Mouse (Mus musculus): ENCODE measurements around the gene Fam19a1. TPM values are rescaled to one million over a fixed set of nuclear protein-coding genes. Genes with fewer than 3 reads are reported as not detected.

Gene Fam19a1
- polyA plus RNA-seq, 1 experiment, result 0.04 TPM

DNA sequence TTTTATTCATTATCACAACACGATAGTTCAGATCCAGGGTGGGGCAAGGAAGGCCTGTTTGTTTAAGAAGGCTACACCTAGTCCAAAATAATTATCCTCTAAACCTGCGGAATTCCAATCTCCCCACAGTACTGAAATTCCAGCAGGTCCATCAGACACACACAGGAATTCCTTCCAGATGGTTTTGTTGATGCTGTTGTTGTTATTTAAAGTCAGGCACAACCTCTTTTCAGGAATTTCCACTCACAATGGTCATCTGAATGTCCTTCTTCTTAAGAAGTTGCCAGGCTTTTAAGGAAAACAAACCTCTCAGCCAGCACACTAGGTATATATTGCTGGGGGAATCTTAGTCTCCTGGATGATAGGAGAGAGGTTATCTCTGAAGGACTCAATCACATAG, 174.4 kb downstream of the Fam19a1 start:
- Histone ChIP-seq H3K36me3 (ENCODE audit: control insufficient read depth, insufficient read depth, low read length) (no peaks in the 10 kb centered on the region), H3K4me1 (ENCODE audit: control insufficient read depth, insufficient read depth, insufficient read length, low read length) (no peaks in the 10 kb centered on the region), H3K27ac (ENCODE audit: insufficient read depth, low read depth, low read length) (no peak overlapping the region), H3K27me3 (ENCODE audit: control insufficient read depth, insufficient read depth, low read length) (no peaks in the 10 kb centered on the region), H3K4me3 (ENCODE audit: low read depth, low read length) (no peak overlapping the region)
- TF ChIP-seq CTCF (IDR thresholded peaks at IDR 0.05; ENCODE audit: extremely low read depth, insufficient read length, insufficient replicate concordance, low read depth, low read length), result no peak
- TF ChIP-seq POLR2A (IDR thresholded peaks at IDR 0.05; ENCODE audit: low read depth, low read length), result no peak
- WGBS, result 35% methylated on average over 2 of the region's 2 CpGs

GRCm38 (mm10) chr6:96289672-96290071, 176.7 kb downstream of the Fam19a1 start:
- Histone ChIP-seq H3K4me3 (ENCODE audit: low read depth, low read length) (no peak overlapping the region), H3K27me3 (ENCODE audit: control insufficient read depth, insufficient read depth, low read length) (no peaks in the 10 kb centered on the region), H3K36me3 (ENCODE audit: control insufficient read depth, insufficient read depth, low read length) (no peaks in the 10 kb centered on the region), H3K27ac (ENCODE audit: insufficient read depth, low read depth, low read length) (no peak overlapping the region), H3K4me1 (ENCODE audit: control insufficient read depth, insufficient read depth, insufficient read length, low read length) (no peaks in the 10 kb centered on the region)
- TF ChIP-seq CTCF (IDR thresholded peaks at IDR 0.05; ENCODE audit: extremely low read depth, insufficient read length, insufficient replicate concordance, low read depth, low read length) (no peak), POLR2A (IDR thresholded peaks at IDR 0.05; ENCODE audit: low read depth, low read length) (no peak)
- 51% methylated on average over 4 of the region's 4 CpGs for WGBS

GRCm38 (mm10) chr6:96347491-96347890, 234.5 kb downstream of the Fam19a1 start:
- no peaks in the 10 kb centered on the region for H3K4me1 ChIP-seq (ENCODE audit: control insufficient read depth, insufficient read depth, insufficient read length, low read length)
- H3K27me3 ChIP-seq (ENCODE audit: control insufficient read depth, insufficient read depth, low read length), result no peaks in the 10 kb centered on the region
- no peaks in the 10 kb centered on the region for H3K36me3 ChIP-seq (ENCODE audit: control insufficient read depth, insufficient read depth, low read length)
- TF ChIP-seq CTCF (IDR thresholded peaks at IDR 0.05; ENCODE audit: extremely low read depth, insufficient read length, insufficient replicate concordance, low read depth, low read length), result no peak
- no peak for TF ChIP-seq POLR2A (IDR thresholded peaks at IDR 0.05; ENCODE audit: low read depth, low read length)
- H3K4me3 ChIP-seq (ENCODE audit: low read depth, low read length), result no peak overlapping the region
- H3K27ac ChIP-seq (ENCODE audit: insufficient read depth, low read depth, low read length), result no peak overlapping the region
- 73% methylated on average over 2 of the region's 2 CpGs for WGBS

- Histone ChIP-seq H3K27me3 (ENCODE audit: control insufficient read depth, insufficient read depth, low read length) (no peaks in the 10 kb centered on the region), H3K4me1 (ENCODE audit: control insufficient read depth, insufficient read depth, insufficient read length, low read length) (no peaks in the 10 kb centered on the region), H3K4me3 (ENCODE audit: low read depth, low read length) (no peak overlapping the region), H3K36me3 (ENCODE audit: control insufficient read depth, insufficient read depth, low read length) (no peaks in the 10 kb centered on the region), H3K27ac (ENCODE audit: insufficient read depth, low read depth, low read length) (no peak overlapping the region)
- TF ChIP-seq POLR2A (IDR thresholded peaks at IDR 0.05; ENCODE audit: low read depth, low read length) (no peak), CTCF (IDR thresholded peaks at IDR 0.05; ENCODE audit: extremely low read depth, insufficient read length, insufficient replicate concordance, low read depth, low read length) (no peak)
- 79% methylated on average over 7 of the region's 7 CpGs for WGBS
These were observed 236.6 kb downstream of the Fam19a1 start for GRCm38 (mm10) chr6:96349446-96350025.

GRCm38 (mm10) chr6:96369544-96369943, 256.6 kb downstream of the Fam19a1 start:
- H3K27me3 ChIP-seq (ENCODE audit: control insufficient read depth, insufficient read depth, low read length), result no peaks in the 10 kb centered on the region
- WGBS, result 88% methylated on average over 3 of the region's 3 CpGs
- TF ChIP-seq POLR2A (IDR thresholded peaks at IDR 0.05; ENCODE audit: low read depth, low read length) (no peak), CTCF (IDR thresholded peaks at IDR 0.05; ENCODE audit: extremely low read depth, insufficient read length, insufficient replicate concordance, low read depth, low read length) (no peak)
- no peak overlapping the region for H3K27ac ChIP-seq (ENCODE audit: insufficient read depth, low read depth, low read length)
- no peak overlapping the region for H3K4me3 ChIP-seq (ENCODE audit: low read depth, low read length)
- H3K36me3 ChIP-seq (ENCODE audit: control insufficient read depth, insufficient read depth, low read length), result no peaks in the 10 kb centered on the region
- no peaks in the 10 kb centered on the region for H3K4me1 ChIP-seq (ENCODE audit: control insufficient read depth, insufficient read depth, insufficient read length, low read length)

GRCm38 (mm10) chr6:96372848-96373247, 259.9 kb downstream of the Fam19a1 start:
- H3K36me3 ChIP-seq (ENCODE audit: control insufficient read depth, insufficient read depth, low read length), result no peaks in the 10 kb centered on the region
- TF ChIP-seq CTCF (IDR thresholded peaks at IDR 0.05; ENCODE audit: extremely low read depth, insufficient read length, insufficient replicate concordance, low read depth, low read length) (no peak), POLR2A (IDR thresholded peaks at IDR 0.05; ENCODE audit: low read depth, low read length) (no peak)
- 86% methylated on average over 6 of the region's 6 CpGs for WGBS
- no peak overlapping the region for H3K27ac ChIP-seq (ENCODE audit: insufficient read depth, low read depth, low read length)
- no peak overlapping the region for H3K4me3 ChIP-seq (ENCODE audit: low read depth, low read length)
- H3K27me3 ChIP-seq (ENCODE audit: control insufficient read depth, insufficient read depth, low read length), result no peaks in the 10 kb centered on the region
- no peaks in the 10 kb centered on the region for H3K4me1 ChIP-seq (ENCODE audit: control insufficient read depth, insufficient read depth, insufficient read length, low read length)

GRCm38 (mm10) chr6:96373274-96373673, 260.3 kb downstream of the Fam19a1 start:
- WGBS, result 73% methylated on average over 2 of the region's 2 CpGs
- H3K36me3 ChIP-seq (ENCODE audit: control insufficient read depth, insufficient read depth, low read length), result no peaks in the 10 kb centered on the region
- H3K27me3 ChIP-seq (ENCODE audit: control insufficient read depth, insufficient read depth, low read length), result no peaks in the 10 kb centered on the region
- no peak overlapping the region for H3K4me3 ChIP-seq (ENCODE audit: low read depth, low read length)
- H3K4me1 ChIP-seq (ENCODE audit: control insufficient read depth, insufficient read depth, insufficient read length, low read length), result no peaks in the 10 kb centered on the region
- no peak overlapping the region for H3K27ac ChIP-seq (ENCODE audit: insufficient read depth, low read depth, low read length)
- TF ChIP-seq POLR2A (IDR thresholded peaks at IDR 0.05; ENCODE audit: low read depth, low read length) (no peak), CTCF (IDR thresholded peaks at IDR 0.05; ENCODE audit: extremely low read depth, insufficient read length, insufficient replicate concordance, low read depth, low read length) (no peak)
